Mouse (Mus musculus) cerebellum, adult 9-11 months (tissue): Measurements from ENCODE around the gene Stx4a.
"Not testable (repeated sequence)": the region's sequence is repeated elsewhere in the genome, so short reads cannot be mapped to it uniquely, and the experiment has no call there.

ENCODE experiments used
- DNase-seq: peaks from one replicate; pipeline ENCODE4 v3.0.0; 2022

The Stx4a gene

GRCm38 (mm10) chr7:127870136-127870821 is 46.2 kb downstream of the Stx4a start:
- no peak for DNase-seq

GRCm38 (mm10) chr7:127874812-127875626 is 50.9 kb downstream of the Stx4a start:
- no peak for DNase-seq

GRCm38 (mm10) chr7:127875627-127876001 is 51.5 kb downstream of the Stx4a start:
- DNase-seq, result peak; percentile 97

GRCm38 (mm10) chr7:127876041-127876466 is 52.0 kb downstream of the Stx4a start, which contains the start of gene Zfp646:
Zfp646 (plus strand) TSS chr7:127876221.
- DNase-seq, result no peak

GRCm38 (mm10) chr7:127876467-127877348 is 52.6 kb downstream of the Stx4a start, which contains the start of gene Zfp668:
Zfp668 (minus strand) TSS chr7:127876828.
- peak; percentile 89 for DNase-seq

GRCm38 (mm10) chr7:127879301-127879700 is 55.2 kb downstream of the Stx4a start:
- peak; percentile 28 for DNase-seq

- DNase-seq, result peak; percentile 22
Observed at GRCm38 (mm10) chr7:127880431-127880830, 56.3 kb downstream of the Stx4a start.

GRCm38 (mm10) chr7:127885951-127886350 is 61.9 kb downstream of the Stx4a start:
- no peak for DNase-seq

- DNase-seq, result no peak
Observed at GRCm38 (mm10) chr7:127886551-127886950, 62.5 kb downstream of the Stx4a start.

- DNase-seq, result no peak
Observed at GRCm38 (mm10) chr7:127887191-127887590, 63.1 kb downstream of the Stx4a start.

GRCm38 (mm10) chr7:127887781-127888180 is 63.7 kb downstream of the Stx4a start:
- DNase-seq, result no peak

GRCm38 (mm10) chr7:127888821-127889220 is 64.7 kb downstream of the Stx4a start:
- DNase-seq, result no peak

GRCm38 (mm10) chr7:127890798-127891197 is 66.7 kb downstream of the Stx4a start, which contains the start of gene Prss53:
Prss53 (minus strand) TSS chr7:127890970.
- DNase-seq, result no peak

- peak; percentile 56 for DNase-seq
Observed at GRCm38 (mm10) chr7:127894480-127894879, 70.4 kb downstream of the Stx4a start.

- DNase-seq, result peak; percentile 98
Observed at GRCm38 (mm10) chr7:127895442-127895841, 71.3 kb downstream of the Stx4a start, which contains the start of the genes Gm21974 and Vkorc1. Gm21974 (minus strand) TSS chr7:127895454. Vkorc1 (minus strand) TSS chr7:127895617.

- not testable (repeated sequence) for DNase-seq
Observed at GRCm38 (mm10) chr7:127895891-127896290, 71.8 kb downstream of the Stx4a start.

- DNase-seq, result peak; percentile 77
Observed at GRCm38 (mm10) chr7:127896384-127896783, 72.3 kb downstream of the Stx4a start.

GRCm38 (mm10) chr7:127897542-127897941 is 73.4 kb downstream of the Stx4a start:
- DNase-seq, result no peak

- no peak for DNase-seq
Observed at GRCm38 (mm10) chr7:127898179-127898956, 74.3 kb downstream of the Stx4a start.
